Mouse (Mus musculus) myocyte (in vitro differentiated cells): ENCODE results near the gene Rbms1.

ENCODE experiments used
- CEBPB ChIP-seq: IDR thresholded peaks from 2 replicates; pipeline ENCODE4 v1.6.1; 2011; ENCODE audit warnings: mild to moderate bottlenecking, moderate library complexity; ENCODE audit not compliant: poor library complexity, insufficient read depth, severe bottlenecking
- POLR2A ChIP-seq: IDR thresholded peaks from one replicate; pipeline ENCODE4 v1.6.1; 2011; ENCODE audit warnings: low read depth, mild to moderate bottlenecking, control low read depth, moderate library complexity; ENCODE audit not compliant: insufficient read length
- POLR2AphosphoS2 ChIP-seq: IDR thresholded peaks from one replicate; pipeline ENCODE4 v1.6.1; 2011; ENCODE audit warnings: low read depth, control low read depth; ENCODE audit not compliant: insufficient read length
- SRF ChIP-seq: IDR thresholded peaks from one replicate; pipeline ENCODE4 v1.6.1; 2011; ENCODE audit warnings: low read depth; ENCODE audit not compliant: control insufficient read depth, insufficient read length

DNA sequence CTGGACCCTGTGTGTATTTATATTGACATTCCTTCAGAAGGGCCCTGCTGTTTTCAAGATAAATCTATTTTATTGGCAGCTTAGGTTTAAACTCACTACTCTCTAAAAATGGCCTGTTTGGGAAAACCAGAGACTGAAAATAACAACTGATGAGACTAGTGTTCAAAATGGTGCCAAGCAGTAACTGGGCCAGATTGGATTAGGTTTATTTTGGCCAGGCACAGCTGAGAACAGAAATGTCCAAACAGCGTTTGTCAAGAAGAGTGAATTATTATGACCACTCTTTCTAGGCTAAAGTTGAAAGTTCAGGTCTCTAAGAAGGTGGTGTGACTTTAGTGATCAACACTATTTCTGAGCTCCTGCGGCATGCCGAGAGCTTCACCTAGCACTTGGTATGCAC lies 240.0 kb downstream of the Rbms1 start:
- TF ChIP-seq POLR2A (no peak), CEBPB (no peak), POLR2AphosphoS2 (no peak), SRF (no peak)
